Mouse (Mus musculus) spleen, adult 2 months (tissue): Measurements from ENCODE around the gene Zc2hc1c.

Source experiments
- CTCF ChIP-seq: fragments of 200-500 bp; IDR thresholded peaks from 2 replicates; pipeline ENCODE4 v1.5.1; 2011; ENCODE audit warnings: mild to moderate bottlenecking, inconsistent platforms; ENCODE audit not compliant: insufficient read depth, insufficient read length, insufficient replicate concordance; ENCODE audit errors: extremely low read depth
- POLR2A ChIP-seq: fragments of 200-500 bp; IDR thresholded peaks from 2 replicates; pipeline ENCODE4 v1.6.1; 2011; ENCODE audit warnings: low read depth, low read length, inconsistent platforms

- no peak for TF ChIP-seq POLR2A
- peak; percentile 94; the same call in 1 of the 2 replicates for TF ChIP-seq CTCF
Observed at GRCm38 (mm10) chr12:85305247-85305892, 17.0 kb downstream of the Zc2hc1c start.
